Mouse (Mus musculus): ENCODE data around the gene Zfp963. TPM values are rescaled to one million over a fixed set of nuclear protein-coding genes. Genes with fewer than 3 reads are reported as not detected.
A peak's percentile ranks its signal among the peaks of the same experiment; 100 is the strongest.
"Not testable (repeated sequence)": the region's sequence is repeated elsewhere in the genome, so short reads cannot be mapped to it uniquely, and the experiment has no call there.

The Zfp963 gene
- total RNA-seq, 2 experiments from 2014 or later: 3.7 to 7.1 TPM

GRCm38 (mm10) chr8:69752437-69752836, 2.7 kb upstream of the Zfp963 start:
- no peak for ATAC-seq (replicated peaks; ENCODE audit: low FRiP score, poor library complexity, severe bottlenecking)

DNA sequence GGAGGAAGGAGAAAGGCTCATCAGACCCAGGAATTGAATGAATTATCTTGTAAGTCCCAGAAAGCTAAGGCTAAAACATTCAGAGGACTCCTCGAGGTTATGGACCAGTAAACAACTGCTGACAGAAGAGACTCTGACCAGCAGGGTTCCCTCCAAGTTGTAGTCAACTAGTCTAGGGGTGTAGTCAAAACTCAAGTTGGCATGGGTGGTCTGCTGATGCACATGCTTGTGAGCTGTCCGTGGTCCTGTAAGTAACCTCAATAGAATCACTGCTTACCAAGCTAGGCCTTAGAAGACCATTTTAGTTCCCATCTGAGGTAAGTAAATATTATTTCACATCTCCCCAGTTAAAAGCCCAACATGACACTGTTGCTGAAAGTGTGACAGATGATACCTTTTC, 8.5 kb downstream of the Zfp963 start:
- ATAC-seq (replicated peaks; ENCODE audit: low FRiP score, poor library complexity, severe bottlenecking): no peak

- no peak for ATAC-seq (replicated peaks; ENCODE audit: low FRiP score, poor library complexity, severe bottlenecking)
Measured at GRCm38 (mm10) chr8:69740763-69741162, 9.0 kb downstream of the Zfp963 start.

GRCm38 (mm10) chr8:69735495-69735894, 14.3 kb downstream of the Zfp963 start:
- ATAC-seq (replicated peaks; ENCODE audit: low FRiP score, poor library complexity, severe bottlenecking): peak; percentile 82

DNA sequence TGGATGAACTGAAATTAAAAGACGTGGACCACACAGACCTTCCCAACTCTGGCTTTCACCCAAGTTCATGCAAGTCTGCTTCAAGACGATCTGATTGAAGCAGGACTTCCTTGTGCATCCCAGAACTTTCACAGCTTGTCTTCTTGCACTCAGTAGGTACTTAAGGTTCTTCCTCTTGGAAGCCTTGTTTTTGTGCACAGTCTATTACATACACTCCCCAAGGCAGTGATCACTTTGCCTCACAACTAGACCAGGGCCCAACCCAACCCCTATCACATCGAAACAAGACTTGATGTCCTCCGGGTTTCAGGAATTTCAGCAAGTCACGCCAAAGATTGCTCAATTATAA, 32.6 kb downstream of the Zfp963 start:
- peak; percentile 17 for ATAC-seq (replicated peaks; ENCODE audit: low FRiP score, poor library complexity, severe bottlenecking)

GRCm38 (mm10) chr8:69716403-69717231, 33.2 kb downstream of the Zfp963 start:
- ATAC-seq (replicated peaks; ENCODE audit: low FRiP score, poor library complexity, severe bottlenecking): peak; percentile 95

GRCm38 (mm10) chr8:69715366-69715765, 34.4 kb downstream of the Zfp963 start:
- no peak for ATAC-seq (replicated peaks; ENCODE audit: low FRiP score, poor library complexity, severe bottlenecking)

DNA sequence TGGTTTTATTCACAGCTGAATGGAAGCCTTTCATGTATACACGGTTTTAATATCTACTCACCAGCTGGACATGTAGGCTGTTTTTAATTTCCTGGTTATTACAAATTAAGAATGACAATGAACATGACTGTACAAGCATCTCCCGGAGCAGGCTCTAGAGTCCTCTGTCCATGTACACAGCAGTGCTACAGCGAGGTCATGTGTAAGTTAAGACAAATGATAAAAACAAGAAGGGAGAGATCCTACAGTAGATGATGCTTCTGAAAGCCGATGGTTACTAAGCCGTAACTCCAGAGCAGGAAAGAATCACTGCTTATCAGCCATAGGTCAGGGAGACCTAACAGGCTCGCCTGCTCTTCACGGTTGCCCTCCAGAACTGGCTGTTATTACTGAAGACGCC, 36.3 kb downstream of the Zfp963 start:
- no peak for ATAC-seq (replicated peaks; ENCODE audit: low FRiP score, poor library complexity, severe bottlenecking)

GRCm38 (mm10) chr8:69710624-69711023, 39.1 kb downstream of the Zfp963 start, which contains the start of gene Zfp869:
TSS of gene Zfp869 (minus strand) at chr8:69710724.
- not testable (repeated sequence) for ATAC-seq (replicated peaks; ENCODE audit: low FRiP score, poor library complexity, severe bottlenecking)

DNA sequence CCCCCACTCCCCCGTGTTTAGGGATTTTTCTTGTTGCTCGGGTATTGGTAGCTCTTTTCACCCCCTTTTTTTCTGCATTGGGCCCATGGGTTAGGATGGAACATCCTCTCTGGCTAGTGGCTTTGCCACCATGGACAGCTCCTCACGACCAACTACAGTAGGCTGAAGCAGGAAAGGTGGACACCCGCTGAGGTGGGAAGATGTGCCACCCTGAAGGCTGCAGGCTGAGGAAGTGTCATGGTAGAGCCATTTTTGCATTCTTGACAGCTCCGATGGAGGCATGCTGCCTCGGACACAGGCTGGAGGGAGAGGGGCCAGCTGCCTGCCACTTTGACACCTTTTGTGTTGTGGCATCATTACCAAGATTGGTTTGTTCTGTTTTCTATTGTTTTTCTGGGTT, 48.0 kb downstream of the Zfp963 start:
- no peak for ATAC-seq (replicated peaks; ENCODE audit: low FRiP score, poor library complexity, severe bottlenecking)

Other genes with a start within 250 kb of the Zfp963 start
- gene Gm7697, start 227.0 kb downstream of the Zfp963 start, total RNA-seq (2015; ENCODE audit: low replicate concordance): not detected in 2 replicates
- gene Gm7697, start 227.0 kb downstream of the Zfp963 start, total RNA-seq (2017; ENCODE audit: low replicate concordance): not detected in 2 replicates
- gene Zfp868, start 124.4 kb downstream of the Zfp963 start, total RNA-seq (2015; ENCODE audit: low replicate concordance): 9.4 and 19.4 TPM in 2 replicates
- 9.4 and 9.9 TPM in 2 replicates for gene Zfp868, start 124.4 kb downstream of the Zfp963 start, total RNA-seq (2017; ENCODE audit: low replicate concordance)
- gene Zfp964, start 95.5 kb downstream of the Zfp963 start, total RNA-seq (2015; ENCODE audit: low replicate concordance): not detected in 2 replicates
- 0.09 and 0.14 TPM in 2 replicates for gene Zfp964, start 95.5 kb downstream of the Zfp963 start, total RNA-seq (2017; ENCODE audit: low replicate concordance)
- 10.7 and 15.6 TPM in 2 replicates for gene Zfp869, start 39.2 kb downstream of the Zfp963 start, total RNA-seq (2015; ENCODE audit: low replicate concordance)
- gene Zfp869, start 39.2 kb downstream of the Zfp963 start, total RNA-seq (2017; ENCODE audit: low replicate concordance): 23.1 and 30.1 TPM in 2 replicates
- not detected in 2 replicates for gene Gm20422, start 24.9 kb upstream of the Zfp963 start, total RNA-seq (2015; ENCODE audit: low replicate concordance)
- 2.9 TPM in 1 of 2 replicates, not detected in the other for gene Gm20422, start 24.9 kb upstream of the Zfp963 start, total RNA-seq (2017; ENCODE audit: low replicate concordance)
- 9.2 and 9.4 TPM in 2 replicates for gene Atp13a1, start 41.2 kb upstream of the Zfp963 start, total RNA-seq (2015; ENCODE audit: low replicate concordance)
- 3.7 and 3.9 TPM in 2 replicates for gene Atp13a1, start 41.2 kb upstream of the Zfp963 start, total RNA-seq (2017; ENCODE audit: low replicate concordance)
- 13.1 and 14.0 TPM in 2 replicates for gene Zfp866, start 41.2 kb upstream of the Zfp963 start, total RNA-seq (2015; ENCODE audit: low replicate concordance)
- gene Zfp866, start 41.2 kb upstream of the Zfp963 start, total RNA-seq (2017; ENCODE audit: low replicate concordance): 21.1 and 28.6 TPM in 2 replicates
- gene Gmip, start 58.7 kb upstream of the Zfp963 start, total RNA-seq (2015; ENCODE audit: low replicate concordance): 14.2 and 20.1 TPM in 2 replicates
- gene Gmip, start 58.7 kb upstream of the Zfp963 start, total RNA-seq (2017; ENCODE audit: low replicate concordance): 15.5 and 24.4 TPM in 2 replicates
- gene Lpar2, start 72.5 kb upstream of the Zfp963 start, total RNA-seq (2015; ENCODE audit: low replicate concordance): 0.77 and 1.3 TPM in 2 replicates
- gene Lpar2, start 72.5 kb upstream of the Zfp963 start, total RNA-seq (2017; ENCODE audit: low replicate concordance): 0.28 and 0.85 TPM in 2 replicates
- gene Pbx4, start 82.5 kb upstream of the Zfp963 start, total RNA-seq (2015; ENCODE audit: low replicate concordance): 1.5 and 2.1 TPM in 2 replicates
- 2.8 TPM in 1 of 2 replicates, not detected in the other for gene Pbx4, start 82.5 kb upstream of the Zfp963 start, total RNA-seq (2017; ENCODE audit: low replicate concordance)
- not detected in 2 replicates for gene Cilp2, start 137.7 kb upstream of the Zfp963 start, total RNA-seq (2015; ENCODE audit: low replicate concordance)
- not detected in 2 replicates for gene Cilp2, start 137.7 kb upstream of the Zfp963 start, total RNA-seq (2017; ENCODE audit: low replicate concordance)
- gene Tssk6, start 152.2 kb upstream of the Zfp963 start, total RNA-seq (2015; ENCODE audit: low replicate concordance): not detected in 2 replicates
- 0.28 and 0.94 TPM in 2 replicates for gene Tssk6, start 152.2 kb upstream of the Zfp963 start, total RNA-seq (2017; ENCODE audit: low replicate concordance)
- gene Ndufa13, start 152.6 kb upstream of the Zfp963 start, total RNA-seq (2015; ENCODE audit: low replicate concordance): 16.1 and 18.2 TPM in 2 replicates
- 27.2 and 32.9 TPM in 2 replicates for gene Ndufa13, start 152.6 kb upstream of the Zfp963 start, total RNA-seq (2017; ENCODE audit: low replicate concordance)
- not detected in 2 replicates for gene Yjefn3, start 152.7 kb upstream of the Zfp963 start, total RNA-seq (2015; ENCODE audit: low replicate concordance)
- not detected in 2 replicates for gene Yjefn3, start 152.7 kb upstream of the Zfp963 start, total RNA-seq (2017; ENCODE audit: low replicate concordance)
- 22.8 and 30.2 TPM in 2 replicates for gene Gatad2a, start 246.4 kb upstream of the Zfp963 start, total RNA-seq (2015; ENCODE audit: low replicate concordance)
- 25.7 and 31.8 TPM in 2 replicates for gene Gatad2a, start 246.4 kb upstream of the Zfp963 start, total RNA-seq (2017; ENCODE audit: low replicate concordance)